Mouse (Mus musculus): ENCODE measurements around the gene Tmbim6. TPM values are rescaled to one million over a fixed set of nuclear protein-coding genes. Genes with fewer than 3 reads are reported as not detected.

The Tmbim6 gene
- polyA plus RNA-seq, 1 experiment: 634 TPM

Other genes starting within 250 kb of the Tmbim6 start
- not detected in 2 replicates for gene Kcnh3, start 168.0 kb upstream of the Tmbim6 start, polyA plus RNA-seq (2012; ENCODE audit: insufficient read depth, insufficient read length, missing spikeins)
- gene Mcrs1, start 140.9 kb upstream of the Tmbim6 start, polyA plus RNA-seq (2012; ENCODE audit: insufficient read depth, insufficient read length, missing spikeins): 23.3 and 30.6 TPM in 2 replicates
- 17.9 and 18.5 TPM in 2 replicates for gene Prpf40b, start 97.8 kb upstream of the Tmbim6 start, polyA plus RNA-seq (2012; ENCODE audit: insufficient read depth, insufficient read length, missing spikeins)
- not detected in 2 replicates for gene Fam186b, start 97.0 kb upstream of the Tmbim6 start, polyA plus RNA-seq (2012; ENCODE audit: insufficient read depth, insufficient read length, missing spikeins)
- gene Fmnl3, start 22.4 kb upstream of the Tmbim6 start, polyA plus RNA-seq (2012; ENCODE audit: insufficient read depth, insufficient read length, missing spikeins): 3.6 and 6.7 TPM in 2 replicates
- gene Nckap5l, start 64.9 kb downstream of the Tmbim6 start, polyA plus RNA-seq (2012; ENCODE audit: insufficient read depth, insufficient read length, missing spikeins): 1.1 and 1.9 TPM in 2 replicates
- gene Bcdin3d, start 81.8 kb downstream of the Tmbim6 start, polyA plus RNA-seq (2012; ENCODE audit: insufficient read depth, insufficient read length, missing spikeins): 3.3 and 8.0 TPM in 2 replicates
- not detected in 2 replicates for gene Faim2, start 135.3 kb downstream of the Tmbim6 start, polyA plus RNA-seq (2012; ENCODE audit: insufficient read depth, insufficient read length, missing spikeins)
- gene Aqp2, start 186.2 kb downstream of the Tmbim6 start, polyA plus RNA-seq (2012; ENCODE audit: insufficient read depth, insufficient read length, missing spikeins): 1.1 TPM in 1 of 2 replicates, not detected in the other
- not detected in 2 replicates for gene Aqp5, start 197.9 kb downstream of the Tmbim6 start, polyA plus RNA-seq (2012; ENCODE audit: insufficient read depth, insufficient read length, missing spikeins)
- not detected in 2 replicates for gene Aqp6, start 208.5 kb downstream of the Tmbim6 start, polyA plus RNA-seq (2012; ENCODE audit: insufficient read depth, insufficient read length, missing spikeins)